Mouse (Mus musculus) megakaryocyte, embryonic 14.5 days (primary cell): ENCODE measurements around the gene Kifc1.

Experiments
- FLI1 ChIP-seq: IDR thresholded peaks from 2 replicates; pipeline ENCODE4 v1.6.1; 2012; ENCODE audit warnings: low read length, inconsistent platforms, mixed read lengths
- GATA1 ChIP-seq: IDR thresholded peaks from 3 replicates; pipeline ENCODE4 v1.6.1; 2012; ENCODE audit warnings: mixed read lengths, low read length, inconsistent platforms, borderline replicate concordance

DNA sequence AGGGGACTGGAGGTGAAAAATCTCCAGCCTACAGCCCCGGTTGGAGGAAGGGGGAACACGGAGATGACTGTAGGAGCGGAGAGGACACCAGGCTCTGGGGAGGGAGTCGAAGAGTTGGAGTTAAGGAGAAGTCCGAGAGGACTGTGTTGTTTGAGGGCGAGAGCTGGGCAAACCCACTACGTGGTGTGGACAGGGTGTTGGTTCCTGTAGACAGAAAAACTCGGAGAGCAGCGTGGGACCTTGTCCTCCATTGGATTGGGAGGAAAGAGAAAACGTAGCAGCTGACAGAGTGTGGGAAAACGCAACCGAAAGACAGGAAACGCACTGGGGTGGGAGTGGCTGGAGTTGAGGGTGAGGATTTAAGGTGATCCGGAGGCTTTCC, 19.4 kb upstream of the Kifc1 start:
- TF ChIP-seq GATA1 (no peak), FLI1 (no peak)
